Mouse (Mus musculus) bone marrow, adult 2 months (tissue): ENCODE data around the gene Tbcd.

Experiments
- CTCF ChIP-seq: fragments of 200-500 bp; IDR thresholded peaks from 2 replicates; pipeline ENCODE4 v1.5.1; 2011; ENCODE audit warnings: low read length, control low read depth; ENCODE audit not compliant: control insufficient read depth, insufficient read depth
- POLR2A ChIP-seq: fragments of 200-500 bp; IDR thresholded peaks from 2 replicates; pipeline ENCODE4 v1.6.1; 2011; ENCODE audit warnings: low read depth, mild to moderate bottlenecking, control low read depth, low read length, borderline replicate concordance; ENCODE audit not compliant: control insufficient read depth

- no peak for TF ChIP-seq CTCF
- TF ChIP-seq POLR2A, result no peak
These were observed 65.2 kb downstream of the Tbcd start for GRCm38 (mm10) chr11:121516906-121517305.
